Mouse (Mus musculus): ENCODE results near the gene Ostf1.

- TF ChIP-seq POLR2A (IDR thresholded peaks at IDR 0.05; ENCODE audit: insufficient read depth, low read length) (no peak), CTCF (IDR thresholded peaks at IDR 0.05; ENCODE audit: low read depth, low read length) (no peak), EP300 (IDR thresholded peaks at IDR 0.05; ENCODE audit: insufficient read depth, low read depth, low read length) (no peak)
Measured at GRCm38 (mm10) chr19:18648558-18648945, 16.9 kb upstream of the Ostf1 start.
